Mouse (Mus musculus): ENCODE data around the gene Neurl3. TPM values are rescaled to one million over a fixed set of nuclear protein-coding genes. Genes with fewer than 3 reads are reported as not detected.

Gene Neurl3
- polyA plus RNA-seq, 1 experiment from 2014 or later = 0.41 TPM

DNA sequence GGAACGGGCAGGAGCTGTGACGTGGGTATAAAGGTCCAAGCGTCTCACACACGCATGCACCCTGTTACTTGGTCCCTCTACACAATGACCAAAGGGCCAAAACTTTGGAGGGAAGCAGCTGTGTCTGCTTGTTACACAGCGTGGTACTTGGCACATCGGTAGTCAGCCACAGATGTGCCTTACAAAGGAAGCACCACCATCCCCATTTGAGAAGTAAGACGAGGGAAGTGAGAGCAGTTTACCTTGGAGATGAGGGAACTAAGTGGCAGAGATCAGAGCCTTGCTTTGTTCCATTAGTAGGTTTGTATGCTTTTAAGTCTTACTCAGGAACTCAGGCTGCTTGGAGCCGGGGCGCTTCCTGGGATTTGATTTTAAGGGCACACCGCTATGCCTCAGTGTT lies 35.1 kb downstream of the Neurl3 start:
- no peaks in the 10 kb centered on the region for H3K36me3 ChIP-seq (ENCODE audit: control insufficient read depth, insufficient read depth)
- H3K9me3 ChIP-seq (ENCODE audit: control insufficient read depth, low read length) = no peaks in the 10 kb centered on the region
- H3K27me3 ChIP-seq (replicated peaks; ENCODE audit: control insufficient read depth, insufficient read depth, low read length) = no peaks in the 10 kb centered on the region
- no peak overlapping the region for H3K4me3 ChIP-seq (replicated peaks; ENCODE audit: low read length)
- no peak overlapping the region for H3K27ac ChIP-seq (ENCODE audit: low read length)
- peaks cover 9% of the 10 kb centered on the region for H3K4me1 ChIP-seq (replicated peaks; ENCODE audit: control insufficient read depth, insufficient read depth, low read length)
- ATAC-seq = no peak
- WGBS = 85% methylated on average over 10 of the region's 10 CpGs
- no peak overlapping the region for H3K4me2 ChIP-seq (ENCODE audit: low read length)
- no peak overlapping the region for H3K9ac ChIP-seq (replicated peaks; ENCODE audit: low read depth, low read length)

DNA sequence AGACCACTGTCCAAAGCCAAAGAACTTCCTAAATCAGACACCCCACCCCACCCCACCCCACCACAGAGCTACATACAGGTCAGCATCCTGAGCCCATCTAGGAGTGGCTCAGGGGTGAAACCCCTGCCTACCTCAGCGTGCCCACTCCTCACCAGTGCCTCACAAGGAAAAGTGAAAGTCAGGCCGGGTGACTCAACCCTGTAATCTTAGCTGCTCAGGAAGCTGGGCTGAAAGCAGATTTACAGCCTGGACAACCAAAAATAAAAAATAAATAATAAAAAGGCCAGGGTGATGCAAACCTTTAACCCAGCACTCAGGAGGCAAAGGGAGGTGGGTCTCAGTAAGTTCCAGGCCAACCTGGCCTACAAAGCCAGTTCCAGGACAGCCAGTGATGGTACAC lies 38.6 kb downstream of the Neurl3 start:
- Histone ChIP-seq H3K27me3 (replicated peaks; ENCODE audit: control insufficient read depth, insufficient read depth, low read length) (no peaks in the 10 kb centered on the region), H3K27ac (ENCODE audit: low read length) (no peak overlapping the region), H3K4me1 (replicated peaks; ENCODE audit: control insufficient read depth, insufficient read depth, low read length) (no peaks in the 10 kb centered on the region), H3K4me2 (ENCODE audit: low read length) (no peak overlapping the region), H3K9me3 (ENCODE audit: control insufficient read depth, low read length) (no peaks in the 10 kb centered on the region), H3K9ac (replicated peaks; ENCODE audit: low read depth, low read length) (no peak overlapping the region), H3K36me3 (ENCODE audit: control insufficient read depth, insufficient read depth) (peaks cover 8% of the 10 kb centered on the region), H3K4me3 (replicated peaks; ENCODE audit: low read length) (no peak overlapping the region)
- ATAC-seq = no peak
- WGBS = 86% methylated on average over 2 of the region's 2 CpGs

DNA sequence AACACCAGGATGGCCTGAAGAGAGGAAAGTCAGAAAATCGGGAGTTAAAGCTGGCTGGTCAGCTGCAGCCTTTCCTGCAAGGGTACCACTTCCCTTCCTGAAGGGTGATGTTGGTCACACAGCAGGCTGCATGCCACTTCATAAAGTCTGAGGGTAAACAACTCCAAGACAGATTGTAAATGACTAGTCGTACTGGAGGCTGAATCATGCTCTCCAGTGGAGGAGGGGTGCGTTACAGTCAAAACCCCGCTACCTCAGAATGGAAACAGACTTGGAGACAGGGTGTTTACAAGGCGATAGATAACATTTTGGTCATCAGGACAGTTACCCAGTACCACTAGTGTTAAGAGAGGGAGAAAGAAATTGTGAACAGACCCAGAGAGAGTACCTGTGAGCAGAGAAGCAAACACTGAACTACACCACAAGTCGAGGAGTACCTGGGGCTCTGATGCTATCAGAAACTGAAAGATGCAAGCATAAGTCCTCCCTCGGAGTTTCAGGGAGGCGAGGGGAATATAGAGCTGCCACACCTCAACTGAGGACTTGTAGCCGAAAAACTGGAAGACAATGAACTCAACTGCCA lies 39.3 kb downstream of the Neurl3 start:
- Histone ChIP-seq H3K4me1 (replicated peaks; ENCODE audit: control insufficient read depth, insufficient read depth, low read length) (no peaks in the 10 kb centered on the region), H3K27me3 (replicated peaks; ENCODE audit: control insufficient read depth, insufficient read depth, low read length) (no peaks in the 10 kb centered on the region)
- no peak for ATAC-seq

DNA sequence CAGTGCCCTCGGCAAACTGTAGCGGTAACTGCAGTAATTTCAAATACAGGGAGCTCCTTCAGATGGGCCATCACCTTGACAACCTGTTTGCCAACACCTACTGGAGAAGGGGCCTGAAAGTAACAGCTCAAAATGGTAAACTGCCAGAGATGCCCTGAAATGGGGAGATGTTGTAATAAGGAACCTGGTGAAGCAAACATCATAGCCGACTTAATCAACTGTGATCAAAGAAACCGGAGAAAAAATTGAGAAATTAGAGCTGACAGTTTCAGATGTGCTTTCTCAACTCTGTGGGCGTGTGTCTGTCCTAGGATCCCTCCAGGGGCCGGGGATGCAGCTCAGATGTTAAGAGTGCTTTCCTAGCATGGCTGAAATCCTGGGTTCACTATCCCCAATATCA lies 41.3 kb downstream of the Neurl3 start:
- Histone ChIP-seq H3K4me1 (replicated peaks; ENCODE audit: control insufficient read depth, insufficient read depth, low read length) (no peaks in the 10 kb centered on the region), H3K9ac (replicated peaks; ENCODE audit: low read depth, low read length) (no peak overlapping the region), H3K27ac (ENCODE audit: low read length) (no peak overlapping the region), H3K9me3 (ENCODE audit: control insufficient read depth, low read length) (no peaks in the 10 kb centered on the region), H3K36me3 (ENCODE audit: control insufficient read depth, insufficient read depth) (peaks cover 14% of the 10 kb centered on the region), H3K27me3 (replicated peaks; ENCODE audit: control insufficient read depth, insufficient read depth, low read length) (no peaks in the 10 kb centered on the region), H3K4me2 (ENCODE audit: low read length) (no peak overlapping the region), H3K4me3 (replicated peaks; ENCODE audit: low read length) (no peak overlapping the region)
- WGBS = 89% methylated on average over 6 of the region's 6 CpGs
- no peak for ATAC-seq

More for the DNA sequence above, 39.3 kb downstream of the Neurl3 start:
- Histone ChIP-seq H3K9ac (replicated peaks; ENCODE audit: low read depth, low read length) (no peak overlapping the region), H3K4me3 (replicated peaks; ENCODE audit: low read length) (no peak overlapping the region), H3K4me2 (ENCODE audit: low read length) (no peak overlapping the region), H3K9me3 (ENCODE audit: control insufficient read depth, low read length) (no peaks in the 10 kb centered on the region), H3K27ac (ENCODE audit: low read length) (no peak overlapping the region), H3K36me3 (ENCODE audit: control insufficient read depth, insufficient read depth) (peaks cover 8% of the 10 kb centered on the region)
- WGBS = 88% methylated on average over 9 of the region's 9 CpGs

DNA sequence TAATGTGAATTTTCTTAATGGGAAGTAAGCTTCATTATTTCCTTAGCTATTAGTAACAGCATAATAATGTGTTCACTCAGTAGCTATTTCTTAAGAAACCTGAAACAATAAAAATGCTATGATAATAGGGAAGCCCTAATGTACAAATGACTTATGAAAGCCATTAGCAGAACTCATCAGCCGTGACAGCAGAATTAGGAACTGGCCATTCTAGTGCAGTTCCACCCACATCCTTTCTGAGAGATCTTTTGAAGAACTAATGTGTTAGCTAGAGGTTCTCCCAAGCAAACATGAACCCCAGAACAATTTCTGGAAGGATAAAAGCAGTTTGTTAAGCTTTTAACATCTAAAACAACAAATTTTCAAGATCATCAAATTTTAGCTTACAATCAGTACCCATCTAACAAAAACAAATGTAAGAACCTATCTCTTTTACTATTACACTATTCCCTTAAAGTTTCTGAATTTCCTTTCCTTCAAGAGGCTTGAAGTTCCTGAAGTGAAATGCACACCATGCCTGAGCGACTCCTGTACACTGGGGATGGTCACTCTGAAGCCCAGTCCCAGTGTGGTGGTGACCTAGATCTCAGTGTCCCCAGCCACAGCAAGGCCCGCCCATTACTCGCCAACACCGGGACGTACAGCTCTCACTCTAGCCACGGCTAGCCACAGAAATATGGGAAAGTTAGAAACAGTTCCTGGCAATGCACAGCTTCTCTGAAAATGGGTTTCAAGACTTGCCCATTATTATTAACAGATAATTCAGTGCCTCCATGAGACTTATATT lies 43.4 kb downstream of the Neurl3 start:
- Histone ChIP-seq H3K36me3 (ENCODE audit: control insufficient read depth, insufficient read depth) (peaks cover 23% of the 10 kb centered on the region), H3K4me3 (replicated peaks; ENCODE audit: low read length) (no peak overlapping the region), H3K9ac (replicated peaks; ENCODE audit: low read depth, low read length) (no peak overlapping the region), H3K4me2 (ENCODE audit: low read length) (no peak overlapping the region), H3K4me1 (replicated peaks; ENCODE audit: control insufficient read depth, insufficient read depth, low read length) (no peaks in the 10 kb centered on the region), H3K9me3 (ENCODE audit: control insufficient read depth, low read length) (no peaks in the 10 kb centered on the region), H3K27ac (ENCODE audit: low read length) (no peak overlapping the region), H3K27me3 (replicated peaks; ENCODE audit: control insufficient read depth, insufficient read depth, low read length) (no peaks in the 10 kb centered on the region)
- WGBS = 90% methylated on average over 7 of the region's 7 CpGs
- ATAC-seq = no peak

DNA sequence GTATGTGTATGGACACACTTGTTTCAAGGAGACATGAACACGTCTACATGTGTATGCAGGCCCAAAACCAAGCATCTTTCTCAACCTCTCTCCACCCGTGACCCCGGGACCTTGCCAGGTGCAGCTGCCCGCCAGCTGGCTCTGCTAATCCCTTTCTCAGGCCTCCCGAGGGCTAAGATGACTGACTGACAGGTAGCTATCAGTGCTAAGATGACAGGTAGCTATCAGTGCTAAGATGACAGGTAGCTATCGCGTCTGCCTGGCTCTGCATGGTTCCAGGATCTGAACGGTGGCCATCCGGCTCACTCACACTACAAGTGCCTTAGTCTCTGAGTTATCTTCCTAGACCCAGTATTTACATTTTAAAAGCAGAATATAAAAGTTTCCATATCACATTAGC lies 46.0 kb downstream of the Neurl3 start:
- Histone ChIP-seq H3K27ac (ENCODE audit: low read length) (no peak overlapping the region), H3K9me3 (ENCODE audit: control insufficient read depth, low read length) (no peaks in the 10 kb centered on the region), H3K4me3 (replicated peaks; ENCODE audit: low read length) (no peak overlapping the region), H3K9ac (replicated peaks; ENCODE audit: low read depth, low read length) (no peak overlapping the region), H3K4me1 (replicated peaks; ENCODE audit: control insufficient read depth, insufficient read depth, low read length) (no peaks in the 10 kb centered on the region), H3K36me3 (ENCODE audit: control insufficient read depth, insufficient read depth) (peaks cover 24% of the 10 kb centered on the region), H3K27me3 (replicated peaks; ENCODE audit: control insufficient read depth, insufficient read depth, low read length) (no peaks in the 10 kb centered on the region), H3K4me2 (ENCODE audit: low read length) (no peak overlapping the region)
- 82% methylated on average over 9 of the region's 9 CpGs for WGBS
- no peak for ATAC-seq

DNA sequence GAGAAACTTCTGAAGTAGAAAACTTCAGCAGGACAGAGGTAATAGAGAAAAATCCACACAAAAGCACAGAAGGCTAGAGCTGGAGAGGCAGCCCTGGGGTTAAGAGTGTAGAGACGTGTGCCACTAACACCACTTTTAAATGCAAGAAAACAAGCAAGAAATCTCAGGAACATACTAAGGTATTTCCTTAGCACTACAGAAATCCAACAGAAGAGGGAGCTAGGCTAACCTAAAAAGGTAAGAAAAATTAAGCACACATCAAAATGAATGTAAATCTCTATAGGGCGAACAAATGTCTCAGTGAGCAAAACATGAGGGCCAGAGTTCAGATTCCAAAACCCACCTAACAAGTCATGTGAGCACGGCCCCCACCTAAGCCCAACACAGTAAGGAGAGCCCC lies 49.8 kb downstream of the Neurl3 start:
- H3K9me3 ChIP-seq (ENCODE audit: control insufficient read depth, low read length) = no peaks in the 10 kb centered on the region
- no peak overlapping the region for H3K9ac ChIP-seq (replicated peaks; ENCODE audit: low read depth, low read length)
- H3K4me1 ChIP-seq (replicated peaks; ENCODE audit: control insufficient read depth, insufficient read depth, low read length) = no peaks in the 10 kb centered on the region
- 83% methylated on average over 3 of the region's 3 CpGs for WGBS
- no peak overlapping the region for H3K4me2 ChIP-seq (ENCODE audit: low read length)
- no peak overlapping the region for H3K4me3 ChIP-seq (replicated peaks; ENCODE audit: low read length)
- H3K27me3 ChIP-seq (replicated peaks; ENCODE audit: control insufficient read depth, insufficient read depth, low read length) = no peaks in the 10 kb centered on the region
- ATAC-seq = no peak
- H3K27ac ChIP-seq (ENCODE audit: low read length) = no peak overlapping the region
- peaks cover 26% of the 10 kb centered on the region for H3K36me3 ChIP-seq (ENCODE audit: control insufficient read depth, insufficient read depth)

Other genes starting within 250 kb of the Neurl3 start
- gene Hs6st1, start 206.3 kb downstream of the Neurl3 start, polyA plus RNA-seq (2015; fragmentation: Nextera tagmentation; extraction: Ambion mirVana) = 6.2 and 7.4 TPM in 2 replicates
- 50.8 and 56.9 TPM in 2 replicates for gene Uggt1, start 30.0 kb downstream of the Neurl3 start, polyA plus RNA-seq (2015; fragmentation: Nextera tagmentation; extraction: Ambion mirVana)
- 3.8 and 4.7 TPM in 2 replicates for gene Arid5a, start 33.1 kb upstream of the Neurl3 start, polyA plus RNA-seq (2015; fragmentation: Nextera tagmentation; extraction: Ambion mirVana)
- gene Kansl3, start 94.5 kb upstream of the Neurl3 start, polyA plus RNA-seq (2015; fragmentation: Nextera tagmentation; extraction: Ambion mirVana) = 36.1 and 43.0 TPM in 2 replicates
- gene Fer1l5, start 97.6 kb upstream of the Neurl3 start, polyA plus RNA-seq (2015; fragmentation: Nextera tagmentation; extraction: Ambion mirVana) = 2.0 and 3.2 TPM in 2 replicates
- 62.8 and 67.6 TPM in 2 replicates for gene Lman2l, start 170.6 kb upstream of the Neurl3 start, polyA plus RNA-seq (2015; fragmentation: Nextera tagmentation; extraction: Ambion mirVana)
- 9.7 and 11.0 TPM in 2 replicates for gene Cnnm4, start 196.9 kb upstream of the Neurl3 start, polyA plus RNA-seq (2015; fragmentation: Nextera tagmentation; extraction: Ambion mirVana)
- gene Cnnm3, start 237.2 kb upstream of the Neurl3 start, polyA plus RNA-seq (2015; fragmentation: Nextera tagmentation; extraction: Ambion mirVana) = 4.8 and 5.8 TPM in 2 replicates

All from forebrain, embryonic 16.5 days (tissue).